Mouse (Mus musculus) hindbrain, embryonic 11.5 days (tissue): ENCODE data around the gene Cyb561d2. TPM values are rescaled to one million over a fixed set of nuclear protein-coding genes. Genes with fewer than 3 reads are reported as not detected.

ENCODE experiments used
- ATAC-seq: fragments of 200-750 bp; cut with Nextera tagmentation; 2 replicates; pipeline ENCODE4 v1.8.0; 2017; ENCODE audit warnings: mild to moderate bottlenecking, moderate TSS enrichment, moderate library complexity; ENCODE audit not compliant: low FRiP score
- DNase-seq: peaks from one replicate; pipeline ENCODE4 v3.0.0-alpha.2; 2015; ENCODE audit warnings: low spot score
- H3K27ac ChIP-seq: fragments of 300-500 bp; sonication (generic); 2 replicates; pipeline ENCODE4 v1.5.1; 2014; ENCODE audit warnings: mild to moderate bottlenecking, low read depth, low read length
- H3K27me3 ChIP-seq: fragments of 300-500 bp; sonication (generic); 2 replicates; pipeline ENCODE4 v1.6.1; 2014; ENCODE audit warnings: mild to moderate bottlenecking, low read length, moderate library complexity, mixed read lengths; ENCODE audit not compliant: control insufficient read depth, insufficient read depth
- H3K36me3 ChIP-seq: fragments of 300-500 bp; sonication (generic); 2 replicates; pipeline ENCODE4 v1.6.1; 2014; ENCODE audit warnings: mild to moderate bottlenecking, low read length, moderate library complexity, mixed read lengths; ENCODE audit not compliant: control insufficient read depth, insufficient read depth
- H3K4me1 ChIP-seq: fragments of 300-500 bp; sonication (generic); replicated peaks from 2 replicates; pipeline ENCODE4 v1.6.1; 2014; ENCODE audit warnings: low read length, mixed read lengths; ENCODE audit not compliant: control insufficient read depth, insufficient read depth
- H3K4me2 ChIP-seq: fragments of 300-500 bp; sonication (generic); replicated peaks from 2 replicates; pipeline ENCODE4 v1.6.1; 2014; ENCODE audit warnings: mild to moderate bottlenecking, low read depth, low read length
- H3K4me3 ChIP-seq: fragments of 300-500 bp; sonication (generic); 2 replicates; pipeline ENCODE4 v1.5.1; 2014; ENCODE audit warnings: low read depth, low read length
- H3K9ac ChIP-seq: fragments of 300-500 bp; sonication (generic); 2 replicates; pipeline ENCODE4 v1.6.1; 2014; ENCODE audit warnings: low read depth, low read length
- H3K9me3 ChIP-seq: fragments of 300-500 bp; sonication (generic); 2 replicates; pipeline ENCODE4 v1.6.1; 2016; ENCODE audit warnings: low read length; ENCODE audit not compliant: control insufficient read depth
- WGBS: fragments of 180-500 bp; shearing (Covaris S2); extraction: QIAGEN DNeasy Blood & Tissue Kit; methylation state at CpG from one replicate; pipeline ENCODE4 v1.1.7; 2014; 5-methylcytosine and 5-hydroxymethylcytosine counted together
- polyA plus RNA-seq: library from polyadenylated mRNA; unstranded; fragments of >200 nt; fragmentation: Nextera tagmentation; extraction: Ambion mirVana; gene quantifications from 2 replicates; pipeline ENCODE4 v1.2.1, GENCODE M21; 2014

Cyb561d2 gene
- polyA plus RNA-seq, 1 experiment from 2014 or later, result 19.6 TPM

DNA sequence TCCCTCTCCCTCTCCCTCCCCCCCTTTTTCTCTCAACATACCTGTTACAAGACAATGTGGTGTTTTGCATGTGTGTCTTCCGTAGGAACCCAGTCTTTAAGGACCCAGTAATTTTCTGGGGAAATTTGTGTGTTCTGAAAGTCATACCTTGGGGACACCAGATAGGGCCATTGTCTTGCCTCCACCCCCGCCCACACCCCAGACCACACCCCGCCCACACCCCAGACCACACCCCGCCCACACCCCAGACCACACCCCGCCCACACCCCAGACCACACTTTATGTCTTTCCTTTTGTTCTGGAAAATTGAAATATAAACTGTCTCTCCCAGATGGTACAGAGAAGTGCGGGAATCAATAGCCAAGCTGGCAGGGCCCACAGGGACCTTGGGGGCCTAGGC is 51.4 kb downstream of the Cyb561d2 start:
- ATAC-seq (no peak), DNase-seq (no peak)
- no peak overlapping the region for H3K4me3 ChIP-seq
- no peak overlapping the region for H3K27ac ChIP-seq
- no peak overlapping the region for H3K4me2 ChIP-seq
- H3K36me3 ChIP-seq, result no peaks in the 10 kb centered on the region
- no peaks in the 10 kb centered on the region for H3K27me3 ChIP-seq
- peaks cover 8% of the 10 kb centered on the region; the same call in 1 of the 2 replicates for H3K4me1 ChIP-seq
- 72% methylated on average over 6 of the region's 6 CpGs for WGBS
- no peaks in the 10 kb centered on the region for H3K9me3 ChIP-seq
- H3K9ac ChIP-seq, result no peak overlapping the region

DNA sequence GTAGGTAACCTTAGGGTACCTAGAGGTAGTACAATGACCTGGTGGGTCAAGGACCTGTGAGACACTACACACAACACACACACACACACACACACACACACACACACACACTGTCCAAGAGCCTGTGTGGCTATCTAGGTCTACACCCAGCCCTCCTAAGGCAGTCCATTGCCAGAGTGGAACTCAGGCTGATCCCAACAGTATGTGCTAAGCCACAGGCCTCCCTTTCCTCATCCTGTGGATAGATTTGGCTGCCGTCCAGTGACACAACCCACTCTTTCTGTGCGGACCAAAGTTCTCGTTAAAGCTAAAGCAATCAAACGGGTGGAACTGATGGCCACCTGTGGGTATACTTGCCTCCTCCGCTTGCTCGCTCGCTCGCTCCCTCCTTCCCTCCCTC is 51.8 kb downstream of the Cyb561d2 start:
- Histone ChIP-seq H3K4me2 (no peak overlapping the region), H3K27ac (no peak overlapping the region), H3K4me1 (peaks cover 10% of the 10 kb centered on the region; the same call in 1 of the 2 replicates), H3K9ac (no peak overlapping the region), H3K9me3 (no peaks in the 10 kb centered on the region), H3K4me3 (no peak overlapping the region), H3K36me3 (no peaks in the 10 kb centered on the region), H3K27me3 (no peaks in the 10 kb centered on the region)
- WGBS, result 75% methylated on average over 8 of the region's 8 CpGs
- ATAC-seq (no peak), DNase-seq (no peak)

Other genes with a start within 250 kb of the Cyb561d2 start
- 2.8 and 6.5 TPM in 2 replicates for gene Cish, start 246.2 kb downstream of the Cyb561d2 start, polyA plus RNA-seq
- gene Hemk1, start 203.8 kb downstream of the Cyb561d2 start, polyA plus RNA-seq, result 9.7 and 10.8 TPM in 2 replicates
- gene 6430571L13Rik, start 201.6 kb downstream of the Cyb561d2 start, polyA plus RNA-seq, result 1.6 and 1.9 TPM in 2 replicates
- 2.0 and 4.2 TPM in 2 replicates for gene Cacna2d2, start 142.6 kb downstream of the Cyb561d2 start, polyA plus RNA-seq
- 38.8 and 46.5 TPM in 2 replicates for gene Tmem115, start 8.2 kb downstream of the Cyb561d2 start, polyA plus RNA-seq
- 46.2 and 46.5 TPM in 2 replicates for gene Nprl2, start within 50 bp of the Cyb561d2 start, polyA plus RNA-seq
- 3.7 and 5.0 TPM in 2 replicates for gene Zmynd10, start 5.1 kb upstream of the Cyb561d2 start, polyA plus RNA-seq
- gene Rassf1, start 9.4 kb upstream of the Cyb561d2 start, polyA plus RNA-seq, result 39.7 and 41.2 TPM in 2 replicates
- 88.2 and 92.4 TPM in 2 replicates for gene Tusc2, start 21.1 kb upstream of the Cyb561d2 start, polyA plus RNA-seq
- gene Hyal2, start 25.8 kb upstream of the Cyb561d2 start, polyA plus RNA-seq, result 116 and 123 TPM in 2 replicates
- gene Hyal1, start 34.7 kb upstream of the Cyb561d2 start, polyA plus RNA-seq, result 3.6 and 4.4 TPM in 2 replicates
- 10.5 and 11.3 TPM in 2 replicates for gene Naa80, start 36.7 kb upstream of the Cyb561d2 start, polyA plus RNA-seq
- gene Hyal3, start 38.6 kb upstream of the Cyb561d2 start, polyA plus RNA-seq, result 0.18 and 0.39 TPM in 2 replicates
- gene Ifrd2, start 45.4 kb upstream of the Cyb561d2 start, polyA plus RNA-seq, result 26.9 and 27.7 TPM in 2 replicates
- gene Sema3b, start 67.0 kb upstream of the Cyb561d2 start, polyA plus RNA-seq, result 1.4 and 1.6 TPM in 2 replicates
- gene Gnai2, start 93.2 kb upstream of the Cyb561d2 start, polyA plus RNA-seq, result 529 and 534 TPM in 2 replicates
- gene Slc38a3, start 127.3 kb upstream of the Cyb561d2 start, polyA plus RNA-seq, result 8.0 and 9.8 TPM in 2 replicates
- 0.84 and 1.2 TPM in 2 replicates for gene Gnat1, start 137.5 kb upstream of the Cyb561d2 start, polyA plus RNA-seq
- 10.7 and 12.0 TPM in 2 replicates for gene Sema3f, start 168.3 kb upstream of the Cyb561d2 start, polyA plus RNA-seq
- 198 and 241 TPM in 2 replicates for gene Rbm5, start 228.8 kb upstream of the Cyb561d2 start, polyA plus RNA-seq